Mouse (Mus musculus) embryo, embryonic 9.5 days (tissue): ENCODE data around the gene Krt17.
"Not testable (repeated sequence)": the region's sequence is repeated elsewhere in the genome, so short reads cannot be mapped to it uniquely, and the experiment has no call there.

Experiments
- DNase-seq: peaks from one replicate; pipeline ENCODE4 v3.0.0-alpha.2; 2017; ENCODE audit errors: extremely low spot score

Gene Krt17

GRCm38 (mm10) chr11:100260514-100261234 lies at the start of gene Krt17:
TSS of gene Krt17 (minus strand) at chr11:100261029.
- no peak for DNase-seq

GRCm38 (mm10) chr11:100308672-100309071 lies 47.8 kb upstream of the Krt17 start:
- not testable (repeated sequence) for DNase-seq

GRCm38 (mm10) chr11:100307900-100308299 lies 47.1 kb upstream of the Krt17 start:
- DNase-seq, result no peak

- DNase-seq, result no peak
Observed at GRCm38 (mm10) chr11:100301292-100301691, 40.5 kb upstream of the Krt17 start.

GRCm38 (mm10) chr11:100300293-100300692 lies 39.5 kb upstream of the Krt17 start:
- peak; percentile 76 for DNase-seq

- DNase-seq, result peak; percentile 86
Observed at GRCm38 (mm10) chr11:100298274-100299036, 37.6 kb upstream of the Krt17 start.

GRCm38 (mm10) chr11:100297801-100298200 lies 37.0 kb upstream of the Krt17 start:
- no peak for DNase-seq

- peak; percentile 85 for DNase-seq
Observed at GRCm38 (mm10) chr11:100295308-100295707, 34.5 kb upstream of the Krt17 start.

- no peak for DNase-seq
Observed at GRCm38 (mm10) chr11:100292884-100293283, 32.1 kb upstream of the Krt17 start.

- DNase-seq, result no peak
Observed at GRCm38 (mm10) chr11:100290235-100290634, 29.4 kb upstream of the Krt17 start.

GRCm38 (mm10) chr11:100288942-100289341 lies 28.1 kb upstream of the Krt17 start:
- DNase-seq, result no peak

- no peak for DNase-seq
Observed at GRCm38 (mm10) chr11:100287024-100287423, 26.2 kb upstream of the Krt17 start.

GRCm38 (mm10) chr11:100284988-100285387 lies 24.2 kb upstream of the Krt17 start:
- DNase-seq, result no peak

- DNase-seq, result peak; percentile 80
Observed at GRCm38 (mm10) chr11:100282549-100282948, 21.7 kb upstream of the Krt17 start.

- DNase-seq, result peak; percentile 87
Observed at GRCm38 (mm10) chr11:100281596-100282544, 21.0 kb upstream of the Krt17 start.

- no peak for DNase-seq
Observed at GRCm38 (mm10) chr11:100278759-100279158, 17.9 kb upstream of the Krt17 start.

GRCm38 (mm10) chr11:100277726-100278480 lies 17.1 kb upstream of the Krt17 start:
- DNase-seq, result no peak

- DNase-seq, result no peak
Observed at GRCm38 (mm10) chr11:100275466-100275865, 14.6 kb upstream of the Krt17 start.

GRCm38 (mm10) chr11:100274719-100275118 lies 13.9 kb upstream of the Krt17 start:
- DNase-seq, result no peak

- no peak for DNase-seq
Observed at GRCm38 (mm10) chr11:100271878-100272277, 11.0 kb upstream of the Krt17 start.

GRCm38 (mm10) chr11:100269821-100270332 lies 9.0 kb upstream of the Krt17 start, which contains the start of gene Krt42:
TSS of gene Krt42 (minus strand) at chr11:100269871.
- DNase-seq, result no peak
